Mouse (Mus musculus) kidney, postnatal 14 days (tissue): Measurements from ENCODE around the gene Osgin1.

Source experiments
- DNase-seq: peaks from one replicate; pipeline ENCODE4 v3.0.0; 2022; ENCODE audit warnings: mixed read lengths

The Osgin1 gene

GRCm38 (mm10) chr8:119433582-119434174, at the start of gene Osgin1:
Gene Osgin1 (plus strand): TSS chr8:119434124.
- DNase-seq, result peak; percentile 55

- peak; percentile 75 for DNase-seq
Measured at GRCm38 (mm10) chr8:119384478-119384877, 49.4 kb upstream of the Osgin1 start.

- DNase-seq, result no peak
Measured at GRCm38 (mm10) chr8:119385854-119386253, 48.1 kb upstream of the Osgin1 start.

- DNase-seq, result no peak
Measured at GRCm38 (mm10) chr8:119386988-119387387, 46.9 kb upstream of the Osgin1 start.

- no peak for DNase-seq
Measured at GRCm38 (mm10) chr8:119394097-119394496, 39.8 kb upstream of the Osgin1 start.

GRCm38 (mm10) chr8:119394524-119395026, 39.3 kb upstream of the Osgin1 start, which contains the start of gene Mlycd:
Gene Mlycd (plus strand): TSS chr8:119394878.
- DNase-seq, result peak; percentile 96

GRCm38 (mm10) chr8:119395072-119395950, 38.6 kb upstream of the Osgin1 start:
- no peak for DNase-seq

- DNase-seq, result no peak
Measured at GRCm38 (mm10) chr8:119398558-119398957, 35.4 kb upstream of the Osgin1 start.

- DNase-seq, result no peak
Measured at GRCm38 (mm10) chr8:119399255-119399654, 34.7 kb upstream of the Osgin1 start.

- DNase-seq, result peak; percentile 49
Measured at GRCm38 (mm10) chr8:119400122-119400671, 33.7 kb upstream of the Osgin1 start.

- DNase-seq, result no peak
Measured at GRCm38 (mm10) chr8:119400904-119401303, 33.0 kb upstream of the Osgin1 start.

- DNase-seq, result no peak
Measured at GRCm38 (mm10) chr8:119403912-119404311, 30.0 kb upstream of the Osgin1 start.

GRCm38 (mm10) chr8:119404648-119405047, 29.3 kb upstream of the Osgin1 start:
- no peak for DNase-seq

GRCm38 (mm10) chr8:119408311-119408710, 25.6 kb upstream of the Osgin1 start:
- DNase-seq, result no peak

GRCm38 (mm10) chr8:119412037-119412734, 21.7 kb upstream of the Osgin1 start:
- DNase-seq, result no peak

GRCm38 (mm10) chr8:119412735-119413498, 21.0 kb upstream of the Osgin1 start:
- peak; percentile 80 for DNase-seq

GRCm38 (mm10) chr8:119413605-119414004, 20.3 kb upstream of the Osgin1 start:
- DNase-seq, result no peak

GRCm38 (mm10) chr8:119420318-119420717, 13.6 kb upstream of the Osgin1 start:
- no peak for DNase-seq

GRCm38 (mm10) chr8:119421603-119422122, 12.3 kb upstream of the Osgin1 start:
- no peak for DNase-seq

- DNase-seq, result peak; percentile 48
Measured at GRCm38 (mm10) chr8:119422123-119422711, 11.7 kb upstream of the Osgin1 start.

- DNase-seq, result peak; percentile 75
Measured at GRCm38 (mm10) chr8:119423631-119424141, 10.2 kb upstream of the Osgin1 start.
